Mouse (Mus musculus) cerebellum, adult 2 months (tissue): ENCODE results near the gene Slc46a2.

Experiments used
- CTCF ChIP-seq: fragments of 200-500 bp; IDR thresholded peaks from 2 replicates; pipeline ENCODE4 v1.5.1; 2011; ENCODE audit warnings: low read depth, mild to moderate bottlenecking, control low read depth, low read length, moderate library complexity, borderline replicate concordance; ENCODE audit not compliant: insufficient read depth
- POLR2A ChIP-seq: fragments of 200-500 bp; IDR thresholded peaks from 2 replicates; pipeline ENCODE4 v1.6.1; 2011; ENCODE audit warnings: low read length, control low read depth, borderline replicate concordance; ENCODE audit not compliant: insufficient read depth

DNA sequence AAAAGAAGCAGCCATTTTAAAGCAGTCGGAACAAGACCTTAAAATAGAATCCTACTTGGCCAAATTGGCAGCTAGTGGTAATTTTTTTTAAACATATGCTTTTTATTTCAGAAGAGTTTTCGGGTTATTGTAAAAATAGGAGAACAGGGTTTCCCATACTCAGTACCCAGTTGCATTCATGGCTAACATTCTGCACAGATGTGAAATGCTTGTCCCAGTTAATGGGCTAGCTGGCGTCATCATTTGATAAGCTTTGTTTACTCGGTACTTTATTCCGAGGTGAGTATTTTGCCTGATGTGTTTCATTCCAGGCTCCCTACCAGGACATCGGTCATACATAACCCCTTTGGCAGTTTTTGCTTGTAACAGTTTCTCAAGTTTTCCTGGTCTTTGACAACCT is 44.4 kb downstream of the Slc46a2 start:
- TF ChIP-seq CTCF (no peak), POLR2A (no peak)
